Mouse (Mus musculus): ENCODE data around the gene Ccpg1.

The Ccpg1 gene

GRCm38 (mm10) chr9:72985250-72986220 is at the start of gene Ccpg1, which contains the start of gene Ccpg1os:
Gene Ccpg1 (plus strand): TSS chr9:72985429.
Gene Ccpg1os (minus strand): TSS chr9:72985382.
- peak; percentile 89 to 95 for DNase-seq (ENCODE audit: low spot score in 2 of 2)

- no peak for DNase-seq (ENCODE audit: low spot score in 2 of 2)
Observed at GRCm38 (mm10) chr9:72936301-72936700, 48.9 kb upstream of the Ccpg1 start.

GRCm38 (mm10) chr9:72943424-72943823 is 41.8 kb upstream of the Ccpg1 start:
- no peak for DNase-seq (ENCODE audit: low spot score in 2 of 2)

GRCm38 (mm10) chr9:72944286-72944685 is 40.9 kb upstream of the Ccpg1 start:
- DNase-seq (ENCODE audit: low spot score in 2 of 2) = no peak

- DNase-seq (ENCODE audit: low spot score in 2 of 2) = no peak
Observed at GRCm38 (mm10) chr9:72947010-72947409, 38.2 kb upstream of the Ccpg1 start.

- DNase-seq (ENCODE audit: low spot score in 2 of 2) = no peak
Observed at GRCm38 (mm10) chr9:72949572-72949971, 35.7 kb upstream of the Ccpg1 start.

GRCm38 (mm10) chr9:72954746-72955145 is 30.5 kb upstream of the Ccpg1 start:
- no peak for DNase-seq (ENCODE audit: low spot score in 2 of 2)

- DNase-seq (ENCODE audit: low spot score in 2 of 2) = no peak
Observed at GRCm38 (mm10) chr9:72955546-72955945, 29.7 kb upstream of the Ccpg1 start.

- DNase-seq (ENCODE audit: low spot score in 2 of 2) = peak; percentile 46 to 56
Observed at GRCm38 (mm10) chr9:72958521-72959450, 26.4 kb upstream of the Ccpg1 start, which contains the start of the genes Dyx1c1 and Gm44503. Gene Dyx1c1 (plus strand): TSS chr9:72958785. Gene Gm44503 (plus strand): TSS chr9:72958852.

GRCm38 (mm10) chr9:72961346-72961745 is 23.9 kb upstream of the Ccpg1 start:
- no peak for DNase-seq (ENCODE audit: low spot score in 2 of 2)

GRCm38 (mm10) chr9:72961959-72962358 is 23.3 kb upstream of the Ccpg1 start:
- DNase-seq (ENCODE audit: low spot score in 2 of 2) = no peak

- peak; percentile 29 to 31 for DNase-seq (ENCODE audit: low spot score in 2 of 2)
Observed at GRCm38 (mm10) chr9:72968349-72969061, 16.7 kb upstream of the Ccpg1 start.

GRCm38 (mm10) chr9:72969874-72970273 is 15.4 kb upstream of the Ccpg1 start:
- no peak for DNase-seq (ENCODE audit: low spot score in 2 of 2)

- DNase-seq (ENCODE audit: low spot score in 2 of 2) = no peak
Observed at GRCm38 (mm10) chr9:72972435-72972834, 12.8 kb upstream of the Ccpg1 start.

- DNase-seq (ENCODE audit: low spot score in 2 of 2) = no peak
Observed at GRCm38 (mm10) chr9:72972984-72973383, 12.2 kb upstream of the Ccpg1 start.

GRCm38 (mm10) chr9:72974734-72975133 is 10.5 kb upstream of the Ccpg1 start:
- DNase-seq (ENCODE audit: low spot score in 2 of 2) = no peak

- no peak for DNase-seq (ENCODE audit: low spot score in 2 of 2)
Observed at GRCm38 (mm10) chr9:72975242-72975641, 10.0 kb upstream of the Ccpg1 start.

- DNase-seq (ENCODE audit: low spot score in 2 of 2) = no peak
Observed at GRCm38 (mm10) chr9:72983066-72983465, 2.2 kb upstream of the Ccpg1 start.

- no peak for DNase-seq (ENCODE audit: low spot score in 2 of 2)
Observed at GRCm38 (mm10) chr9:72987703-72988102, 2.5 kb downstream of the Ccpg1 start.

GRCm38 (mm10) chr9:72988706-72989105 is 3.5 kb downstream of the Ccpg1 start:
- no peak for DNase-seq (ENCODE audit: low spot score in 2 of 2)

GRCm38 (mm10) chr9:72991420-72991819 is 6.2 kb downstream of the Ccpg1 start:
- DNase-seq (ENCODE audit: low spot score in 2 of 2) = no peak
